Mouse (Mus musculus) forebrain, embryonic 16.5 days (tissue): ENCODE data around the gene Slc25a19. TPM values are rescaled to one million over a fixed set of nuclear protein-coding genes. Genes with fewer than 3 reads are reported as not detected.

ENCODE experiments used
- ATAC-seq: fragments of 200-750 bp; cut with Nextera tagmentation; 2 replicates; pipeline ENCODE4 v1.8.0; 2017; ENCODE audit warnings: mild to moderate bottlenecking, moderate library complexity
- H3K27ac ChIP-seq: fragments of 300-500 bp; sonication (generic); 2 replicates; pipeline ENCODE4 v1.5.1; 2014; ENCODE audit warnings: low read length, control low read depth
- H3K27me3 ChIP-seq: fragments of 300-500 bp; sonication (generic); replicated peaks from 2 replicates; pipeline ENCODE4 v1.6.1; 2014; ENCODE audit warnings: low read length; ENCODE audit not compliant: control insufficient read depth, insufficient read depth
- H3K36me3 ChIP-seq: fragments of 300-500 bp; sonication (generic); 2 replicates; pipeline ENCODE4 v1.6.1; 2014; ENCODE audit not compliant: control insufficient read depth, insufficient read depth
- H3K4me1 ChIP-seq: fragments of 300-500 bp; sonication (generic); replicated peaks from 2 replicates; pipeline ENCODE4 v1.6.1; 2014; ENCODE audit warnings: low read length; ENCODE audit not compliant: control insufficient read depth, insufficient read depth
- H3K4me2 ChIP-seq: fragments of 300-500 bp; sonication (generic); 2 replicates; pipeline ENCODE4 v1.6.1; 2014; ENCODE audit warnings: mild to moderate bottlenecking, low read length, control low read depth
- H3K4me3 ChIP-seq: fragments of 300-500 bp; sonication (generic); replicated peaks from 2 replicates; pipeline ENCODE4 v1.5.1; 2014; ENCODE audit warnings: mild to moderate bottlenecking, low read length, control low read depth
- H3K9ac ChIP-seq: fragments of 300-500 bp; sonication (generic); replicated peaks from 2 replicates; pipeline ENCODE4 v1.6.1; 2014; ENCODE audit warnings: low read depth, low read length, control low read depth
- H3K9me3 ChIP-seq: fragments of 300-500 bp; sonication (generic); 2 replicates; pipeline ENCODE4 v1.6.1; 2016; ENCODE audit warnings: low read length; ENCODE audit not compliant: control insufficient read depth
- WGBS: fragments of 180-500 bp; shearing (Covaris S2); extraction: QIAGEN DNeasy Blood & Tissue Kit; methylation state at CpG from one replicate; pipeline ENCODE4 v1.1.7; 2014; 5-methylcytosine and 5-hydroxymethylcytosine counted together
- polyA plus RNA-seq: library from polyadenylated mRNA; unstranded; fragments of >200 nt; fragmentation: Nextera tagmentation; extraction: Ambion mirVana; gene quantifications from 2 replicates; pipeline ENCODE4 v1.2.1, GENCODE M21; 2015

Gene Slc25a19
- polyA plus RNA-seq, 1 experiment from 2014 or later, result 63.0 TPM

DNA sequence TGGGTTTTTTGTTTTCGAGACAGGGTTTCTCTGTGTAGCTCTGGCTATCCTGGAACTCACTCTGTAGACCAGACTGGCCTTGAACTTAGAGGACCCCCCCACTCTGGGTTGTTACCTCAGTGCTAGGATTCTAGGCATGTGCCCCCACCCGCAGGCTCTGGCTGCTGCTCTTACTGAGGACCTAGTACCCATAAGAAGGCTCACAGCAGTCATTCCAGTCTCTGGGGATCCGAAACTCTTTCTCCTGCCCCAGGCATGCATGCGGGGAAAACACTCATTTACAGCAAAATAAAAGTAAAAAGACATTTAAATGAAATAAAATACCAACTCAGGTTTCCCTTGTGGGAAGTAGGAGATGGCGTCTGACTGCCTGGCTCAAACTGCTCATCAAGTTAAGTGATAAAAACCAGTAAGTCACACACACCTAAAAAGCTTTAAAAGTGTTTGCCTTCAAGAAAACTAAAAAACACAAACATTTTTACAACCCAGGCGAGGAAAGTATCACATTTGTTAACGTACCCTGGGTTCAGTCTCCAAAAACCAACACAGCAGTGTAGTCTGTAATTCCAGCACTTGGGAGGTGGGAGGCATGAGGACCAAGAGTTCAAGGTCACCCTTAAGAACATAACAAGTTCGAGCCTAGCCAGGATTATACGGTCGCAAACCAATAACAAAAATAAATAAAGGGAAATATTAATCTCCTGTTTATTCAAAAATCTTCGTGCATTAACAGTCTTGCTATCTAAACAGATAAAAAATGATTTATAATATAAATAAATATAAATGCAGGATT lies 1.1 kb downstream of the Slc25a19 start:
- 59% methylated on average over 11 of the region's 11 CpGs for WGBS
- peaks cover 12% of the 10 kb centered on the region for H3K4me1 ChIP-seq
- peak overlapping the region; percentile 63 for H3K4me3 ChIP-seq
- peaks cover 8% of the 10 kb centered on the region for H3K36me3 ChIP-seq
- H3K27ac ChIP-seq, result no peak overlapping the region
- H3K9ac ChIP-seq, result peak overlapping the region; percentile 66
- ATAC-seq, result no peak
- no peaks in the 10 kb centered on the region for H3K9me3 ChIP-seq
- H3K27me3 ChIP-seq, result no peaks in the 10 kb centered on the region
- peak overlapping the region; percentile 79 for H3K4me2 ChIP-seq

DNA sequence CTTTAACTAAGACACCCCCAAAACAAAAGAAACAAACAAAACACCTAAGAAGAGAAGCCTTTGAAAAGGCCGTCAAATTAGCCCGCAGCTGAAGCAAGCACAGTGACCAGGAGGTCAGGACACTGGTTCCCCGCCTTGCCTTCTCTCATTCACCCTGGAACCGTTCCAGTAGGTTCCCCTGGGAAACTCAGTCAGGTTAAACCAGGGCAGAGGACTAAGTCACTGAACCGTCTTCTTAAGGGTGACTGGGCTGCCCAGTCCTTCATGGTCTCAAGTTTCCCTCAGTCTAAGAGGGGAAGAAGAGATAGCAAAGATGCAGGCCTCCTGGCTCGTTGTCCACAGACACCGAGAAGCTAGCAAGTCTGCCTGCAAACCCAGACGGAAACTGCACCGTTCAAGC lies 2.2 kb downstream of the Slc25a19 start:
- H3K4me2 ChIP-seq, result no peak overlapping the region
- no peaks in the 10 kb centered on the region for H3K27me3 ChIP-seq
- no peaks in the 10 kb centered on the region for H3K9me3 ChIP-seq
- H3K9ac ChIP-seq, result no peak overlapping the region
- WGBS, result 80% methylated on average over 9 of the region's 9 CpGs
- peaks cover 11% of the 10 kb centered on the region for H3K36me3 ChIP-seq
- H3K4me3 ChIP-seq, result no peak overlapping the region
- no peak for ATAC-seq
- peaks cover 12% of the 10 kb centered on the region for H3K4me1 ChIP-seq
- H3K27ac ChIP-seq, result no peak overlapping the region

DNA sequence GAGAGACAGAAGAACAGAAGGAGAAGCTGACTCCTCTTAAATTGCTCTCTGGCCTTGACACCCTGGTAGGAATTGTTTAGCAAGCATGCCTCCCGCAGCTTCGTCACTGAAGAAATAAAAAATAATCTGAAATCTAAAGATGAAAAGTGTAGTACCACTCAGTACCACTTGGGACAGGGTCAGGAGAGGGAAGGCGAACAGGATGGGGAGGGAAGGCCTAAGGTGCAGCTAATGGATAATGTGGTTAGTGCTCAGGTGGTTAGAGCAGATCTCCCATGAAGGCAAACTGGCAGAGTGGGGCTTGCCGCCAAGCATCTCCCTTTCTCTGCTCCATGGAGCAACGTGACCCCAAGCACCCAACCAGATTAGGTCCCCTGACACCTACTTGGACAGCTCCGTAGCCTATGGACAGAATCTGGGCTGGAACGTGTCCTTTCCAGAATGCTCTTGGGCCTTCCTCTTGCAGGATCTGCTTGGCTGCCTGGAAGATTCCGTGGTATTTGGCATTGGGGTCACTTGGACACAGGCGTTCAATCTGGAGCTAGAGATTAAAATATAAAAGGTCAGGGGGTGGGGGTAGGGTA lies 4.5 kb downstream of the Slc25a19 start:
- ATAC-seq, result no peak

DNA sequence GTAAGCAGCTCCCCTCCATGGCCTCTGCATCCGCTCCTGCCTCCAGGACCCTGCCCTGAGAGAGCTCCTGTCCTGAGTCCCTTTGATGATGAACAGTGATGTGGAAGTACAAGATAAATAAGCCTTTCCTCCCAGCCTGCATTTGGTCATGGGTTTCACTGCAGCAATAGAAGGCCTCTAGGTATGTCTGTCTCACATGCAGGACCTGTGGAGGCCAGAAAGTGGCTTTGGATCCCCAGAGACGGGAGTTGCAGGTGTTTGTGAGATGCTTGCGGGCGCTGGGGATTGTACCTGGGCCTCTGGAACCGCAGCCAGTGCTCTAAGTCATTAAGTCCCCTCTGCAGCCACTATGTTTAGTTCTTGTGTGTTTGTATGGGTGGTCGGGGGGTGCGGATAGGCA lies 8.1 kb downstream of the Slc25a19 start:
- H3K27me3 ChIP-seq, result no peaks in the 10 kb centered on the region
- no peak for ATAC-seq
- peaks cover 16% of the 10 kb centered on the region for H3K36me3 ChIP-seq
- H3K9me3 ChIP-seq, result no peaks in the 10 kb centered on the region
- 95% methylated on average over 7 of the region's 7 CpGs for WGBS
- no peak overlapping the region for H3K27ac ChIP-seq
- H3K9ac ChIP-seq, result no peak overlapping the region
- no peak overlapping the region for H3K4me3 ChIP-seq
- no peaks in the 10 kb centered on the region for H3K4me1 ChIP-seq
- H3K4me2 ChIP-seq, result no peak overlapping the region

More for the DNA sequence above, 4.5 kb downstream of the Slc25a19 start:
- Histone ChIP-seq H3K27ac (no peak overlapping the region), H3K4me1 (peaks cover 10% of the 10 kb centered on the region), H3K4me3 (no peak overlapping the region), H3K36me3 (peaks cover 14% of the 10 kb centered on the region), H3K9me3 (no peaks in the 10 kb centered on the region), H3K4me2 (no peak overlapping the region), H3K27me3 (no peaks in the 10 kb centered on the region), H3K9ac (no peak overlapping the region)
- WGBS, result 71% methylated on average over 9 of the region's 9 CpGs

DNA sequence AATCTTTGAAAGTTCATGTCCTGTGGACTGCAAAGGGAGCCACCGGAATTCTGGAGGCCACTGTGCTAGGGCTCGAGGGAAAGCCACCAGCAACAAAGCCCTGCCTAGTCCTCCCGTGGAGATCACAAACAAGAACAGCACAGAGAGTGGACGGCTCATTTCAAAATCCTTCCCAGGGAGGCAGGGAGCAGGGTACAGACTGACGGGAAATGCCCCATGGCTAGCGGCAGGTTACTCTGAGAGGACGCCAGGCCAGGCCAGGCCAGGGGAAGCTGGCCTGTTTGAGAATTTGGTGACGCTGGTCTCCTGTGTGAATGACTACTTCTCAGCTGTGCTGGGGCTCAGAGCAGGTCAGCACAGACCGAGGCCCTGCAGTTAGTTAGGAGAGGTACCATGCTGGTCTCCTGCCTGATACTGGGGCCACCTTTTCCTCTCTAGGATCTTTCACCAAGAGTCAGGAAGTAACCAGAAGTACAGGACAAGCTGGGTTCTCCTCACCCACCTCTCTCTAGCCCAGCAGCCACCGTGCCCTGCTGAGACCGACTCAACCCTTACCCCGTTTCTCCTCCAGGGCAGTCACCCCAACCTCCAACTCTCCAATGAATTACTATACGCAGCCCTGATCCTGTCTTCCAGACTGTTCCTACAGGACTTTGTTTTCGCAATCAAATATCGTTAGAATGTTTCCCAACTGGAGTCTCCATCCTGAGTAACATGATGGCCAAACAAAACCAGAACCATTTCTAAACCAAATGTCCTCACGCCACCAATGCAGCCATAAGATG lies 9.2 kb downstream of the Slc25a19 start:
- H3K27ac ChIP-seq, result no peak overlapping the region
- WGBS, result 80% methylated on average over 16 of the region's 16 CpGs
- no peaks in the 10 kb centered on the region for H3K9me3 ChIP-seq
- peaks cover 16% of the 10 kb centered on the region for H3K36me3 ChIP-seq
- ATAC-seq, result no peak
- no peak overlapping the region for H3K4me3 ChIP-seq
- H3K27me3 ChIP-seq, result no peaks in the 10 kb centered on the region
- no peaks in the 10 kb centered on the region for H3K4me1 ChIP-seq
- H3K9ac ChIP-seq, result no peak overlapping the region
- H3K4me2 ChIP-seq, result no peak overlapping the region

DNA sequence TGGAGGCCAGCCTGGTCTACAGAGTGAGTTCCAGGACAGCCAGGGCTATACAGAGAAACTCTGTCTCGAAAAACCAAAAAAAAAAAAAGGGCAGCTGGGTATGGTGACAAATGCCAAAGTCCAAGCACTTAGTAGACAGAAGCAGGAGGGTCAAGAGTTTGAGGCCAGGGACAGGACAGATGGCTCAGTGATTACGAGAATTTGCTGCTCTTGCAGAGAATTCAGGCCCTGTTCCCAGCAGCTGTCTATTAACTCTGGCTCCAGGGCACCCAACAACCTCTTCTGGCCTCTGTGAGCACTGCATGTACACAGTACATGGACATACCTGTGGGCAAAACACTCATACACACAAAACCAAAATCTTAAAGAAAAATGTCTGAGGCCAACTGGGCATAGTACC lies 10.1 kb downstream of the Slc25a19 start:
- Histone ChIP-seq H3K27ac (no peak overlapping the region), H3K4me3 (no peak overlapping the region), H3K4me2 (no peak overlapping the region), H3K9me3 (no peaks in the 10 kb centered on the region), H3K9ac (no peak overlapping the region), H3K27me3 (no peaks in the 10 kb centered on the region), H3K4me1 (peaks cover 6% of the 10 kb centered on the region; the same call in 1 of the 2 replicates), H3K36me3 (peaks cover 16% of the 10 kb centered on the region)
- ATAC-seq, result no peak
- WGBS, result 84% methylated on average over 2 of the region's 2 CpGs

DNA sequence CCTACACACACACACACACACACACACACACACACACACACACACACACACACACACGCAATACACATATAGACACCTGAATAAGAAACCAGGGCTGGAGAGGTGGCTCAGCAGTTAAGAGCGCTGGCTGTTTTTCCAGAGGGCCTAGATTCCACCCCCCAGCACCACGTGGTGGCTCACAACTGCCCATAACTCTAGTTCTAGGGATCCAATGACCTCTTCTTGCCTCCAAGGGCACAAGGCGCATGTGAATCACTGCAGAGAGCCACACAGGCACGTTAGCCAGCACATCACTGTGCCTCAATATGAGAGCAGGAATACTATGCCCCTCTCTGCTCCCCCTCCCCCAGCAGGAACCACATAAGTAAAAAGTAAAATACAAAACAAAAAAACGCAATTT lies 11.2 kb downstream of the Slc25a19 start:
- WGBS, result 77% methylated on average over 6 of the region's 6 CpGs
- H3K27ac ChIP-seq, result no peak overlapping the region
- H3K4me1 ChIP-seq, result peaks cover 12% of the 10 kb centered on the region
- H3K9me3 ChIP-seq, result no peaks in the 10 kb centered on the region
- no peak overlapping the region for H3K4me2 ChIP-seq
- H3K27me3 ChIP-seq, result no peaks in the 10 kb centered on the region
- ATAC-seq, result no peak
- H3K36me3 ChIP-seq, result peaks cover 7% of the 10 kb centered on the region; the same call in 1 of the 2 replicates
- no peak overlapping the region for H3K9ac ChIP-seq
- no peak overlapping the region for H3K4me3 ChIP-seq

DNA sequence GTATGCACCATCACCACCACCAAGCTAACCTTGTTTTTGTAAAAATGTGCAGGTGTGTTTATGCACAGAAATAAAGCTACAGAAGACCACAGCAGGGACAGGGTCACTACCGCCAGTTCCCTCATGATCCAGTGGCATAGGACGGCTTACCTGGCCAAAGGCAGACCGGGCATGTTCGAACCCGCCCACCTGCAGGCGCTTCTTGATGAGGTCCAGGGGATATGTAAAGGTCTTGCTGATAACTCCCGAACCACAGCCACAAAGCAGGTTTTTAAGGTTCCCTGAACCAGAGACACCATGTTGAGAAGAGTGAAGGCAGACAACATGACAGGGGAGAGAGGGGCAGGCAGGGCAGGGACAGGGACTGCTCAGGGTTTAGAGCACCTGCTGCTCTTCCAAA lies 11.7 kb downstream of the Slc25a19 start:
- no peaks in the 10 kb centered on the region for H3K27me3 ChIP-seq
- no peak overlapping the region for H3K9ac ChIP-seq
- H3K4me3 ChIP-seq, result no peak overlapping the region
- H3K4me1 ChIP-seq, result peaks cover 16% of the 10 kb centered on the region
- ATAC-seq, result no peak
- H3K27ac ChIP-seq, result no peak overlapping the region
- peaks cover 7% of the 10 kb centered on the region; the same call in 1 of the 2 replicates for H3K36me3 ChIP-seq
- no peaks in the 10 kb centered on the region for H3K9me3 ChIP-seq
- WGBS, result 93% methylated on average over 7 of the region's 7 CpGs
- H3K4me2 ChIP-seq, result no peak overlapping the region

DNA sequence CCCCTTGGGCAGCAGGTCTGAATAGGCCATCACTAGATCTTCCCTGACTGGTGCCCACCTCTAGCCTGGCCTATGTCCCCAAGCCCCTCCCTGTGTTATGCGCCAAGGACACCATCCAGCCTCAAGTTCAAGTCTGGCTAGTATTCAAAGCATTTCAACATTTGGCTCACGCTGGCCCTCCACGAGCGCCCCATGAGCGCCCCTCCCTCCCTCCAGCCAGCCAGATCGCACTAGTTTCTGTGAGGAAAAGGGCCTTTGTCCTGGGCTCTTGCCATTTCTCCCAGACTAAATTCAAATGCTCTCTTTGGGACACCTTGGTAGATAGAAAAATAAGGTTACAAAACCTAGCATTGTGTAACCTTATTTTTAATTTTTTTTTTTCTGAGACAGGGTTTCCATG lies 12.2 kb downstream of the Slc25a19 start:
- peaks cover 16% of the 10 kb centered on the region for H3K4me1 ChIP-seq
- ATAC-seq, result no peak
- H3K36me3 ChIP-seq, result peaks cover 5% of the 10 kb centered on the region; the same call in 1 of the 2 replicates
- 80% methylated on average over 6 of the region's 6 CpGs for WGBS
- no peaks in the 10 kb centered on the region for H3K27me3 ChIP-seq
- H3K4me3 ChIP-seq, result no peak overlapping the region
- no peak overlapping the region for H3K27ac ChIP-seq
- H3K9ac ChIP-seq, result no peak overlapping the region
- no peaks in the 10 kb centered on the region for H3K9me3 ChIP-seq
- no peak overlapping the region for H3K4me2 ChIP-seq
